Mouse (Mus musculus) myocyte (in vitro differentiated cells): Measurements from ENCODE around the gene Hcrtr2. TPM values are rescaled to one million over a fixed set of nuclear protein-coding genes. Genes with fewer than 3 reads are reported as not detected.

ENCODE experiments used
- H3K27me3 ChIP-seq: one replicate; pipeline ENCODE4 v1.6.1; 2011; ENCODE audit not compliant: control insufficient read depth, insufficient read depth, insufficient read length
- H3K36me3 ChIP-seq: one replicate; pipeline ENCODE4 v1.6.1; 2011; ENCODE audit not compliant: control insufficient read depth, insufficient read depth
- H3K4me2 ChIP-seq: one replicate; pipeline ENCODE4 v1.6.1; 2011; ENCODE audit warnings: low read depth, control low read depth
- H3K4me3 ChIP-seq: one replicate; pipeline ENCODE4 v1.5.1; 2011; ENCODE audit warnings: mild to moderate bottlenecking, control low read depth, moderate library complexity
- H3K79me2 ChIP-seq: one replicate; pipeline ENCODE4 v1.6.1; 2011; ENCODE audit not compliant: control insufficient read depth, insufficient read depth
- H3ac ChIP-seq: one replicate; pipeline ENCODE4 v1.6.1; 2011; ENCODE audit not compliant: control insufficient read depth, insufficient read length
- CEBPB ChIP-seq: IDR thresholded peaks from 2 replicates; pipeline ENCODE4 v1.6.1; 2011; ENCODE audit warnings: mild to moderate bottlenecking, moderate library complexity; ENCODE audit not compliant: poor library complexity, insufficient read depth, severe bottlenecking
- E2F4 ChIP-seq: IDR thresholded peaks from one replicate; pipeline ENCODE4 v1.6.1; 2011; ENCODE audit warnings: mild to moderate bottlenecking, control low read depth, moderate library complexity; ENCODE audit not compliant: insufficient read depth
- MAX ChIP-seq: IDR thresholded peaks from one replicate; pipeline ENCODE4 v1.6.1; 2011; ENCODE audit warnings: low read depth, mild to moderate bottlenecking, control low read depth
- MYOD1 ChIP-seq, 3 experiments: IDR thresholded peaks; one replicate each; pipeline ENCODE4 v1.6.1; 2011; ENCODE audit warnings: control low read depth in 2 of 3, low read depth in 2 of 3, mild to moderate bottlenecking in 2 of 3, moderate library complexity in 1 of 3; ENCODE audit not compliant: insufficient read length in 2 of 3, control insufficient read depth in 1 of 3
- MYOG ChIP-seq, 3 experiments: IDR thresholded peaks; one replicate each; pipeline ENCODE4 v1.6.1; 2011; ENCODE audit warnings: control low read depth in 2 of 3, low read depth in 2 of 3, mild to moderate bottlenecking in 2 of 3; ENCODE audit not compliant: insufficient read length in 2 of 3, control insufficient read depth in 1 of 3, insufficient read depth in 1 of 3
- POLR2A ChIP-seq: IDR thresholded peaks from one replicate; pipeline ENCODE4 v1.6.1; 2011; ENCODE audit warnings: low read depth, mild to moderate bottlenecking, control low read depth, moderate library complexity; ENCODE audit not compliant: insufficient read length
- POLR2AphosphoS2 ChIP-seq: IDR thresholded peaks from one replicate; pipeline ENCODE4 v1.6.1; 2011; ENCODE audit warnings: low read depth, control low read depth; ENCODE audit not compliant: insufficient read length
- REST ChIP-seq: IDR thresholded peaks from one replicate; pipeline ENCODE4 v1.6.1; 2011; ENCODE audit warnings: mild to moderate bottlenecking, control low read depth, moderate library complexity; ENCODE audit not compliant: insufficient read depth, insufficient read length
- SRF ChIP-seq: IDR thresholded peaks from one replicate; pipeline ENCODE4 v1.6.1; 2011; ENCODE audit warnings: low read depth; ENCODE audit not compliant: control insufficient read depth, insufficient read length
- TCF12 ChIP-seq: IDR thresholded peaks from one replicate; pipeline ENCODE4 v1.6.1; 2011; ENCODE audit warnings: mild to moderate bottlenecking, control low read depth; ENCODE audit not compliant: poor library complexity, insufficient read depth, severe bottlenecking
- TCF3 ChIP-seq: IDR thresholded peaks from one replicate; pipeline ENCODE4 v1.6.1; 2011; ENCODE audit warnings: low read depth, control low read depth; ENCODE audit not compliant: insufficient read length
- USF1 ChIP-seq: IDR thresholded peaks from one replicate; pipeline ENCODE4 v1.6.1; 2011; ENCODE audit warnings: low read depth, mild to moderate bottlenecking, control low read depth, moderate library complexity
- polyA plus RNA-seq: library from polyadenylated mRNA; unstranded; fragments of >200 nt; fragmentation: generic; extraction: Trizol; gene quantifications from one replicate; pipeline ENCODE4 v1.2.1, GENCODE M21; 2012; ENCODE audit warnings: missing spikeins

The Hcrtr2 gene
- polyA plus RNA-seq = not detected

DNA sequence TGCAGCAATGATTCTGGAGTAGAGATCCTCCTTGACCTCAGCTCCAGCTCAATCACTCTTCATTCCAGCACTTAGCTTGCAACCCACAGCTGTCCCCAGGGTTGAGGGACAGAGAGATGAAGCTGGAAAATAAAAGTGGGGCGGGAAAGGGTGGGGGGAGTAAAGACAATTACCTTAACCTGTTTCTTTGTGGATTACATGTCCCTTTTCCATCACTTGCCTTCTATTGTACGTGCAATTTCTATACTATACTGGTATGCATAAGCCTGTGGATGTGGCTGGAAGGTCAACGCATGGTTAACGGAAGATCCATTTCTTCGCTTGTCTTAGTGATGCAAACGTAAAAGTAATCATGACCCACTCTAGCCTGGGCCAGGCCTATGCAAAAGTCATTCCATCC is at the start of gene Hcrtr2:
Hcrtr2 (minus strand) TSS at position 101 of the 400 bp plus-strand sequence.
- no peaks in the 10 kb centered on the region for H3K79me2 ChIP-seq
- H3K36me3 ChIP-seq = no peaks in the 10 kb centered on the region
- H3ac ChIP-seq = no peak within 1 kb of the TSS
- H3K27me3 ChIP-seq = peaks cover 9% of the 10 kb centered on the region
- TF ChIP-seq REST = no peak
- H3K4me2 ChIP-seq = no peak within 1 kb of the TSS
- no peak within 1 kb of the TSS for H3K4me3 ChIP-seq

DNA sequence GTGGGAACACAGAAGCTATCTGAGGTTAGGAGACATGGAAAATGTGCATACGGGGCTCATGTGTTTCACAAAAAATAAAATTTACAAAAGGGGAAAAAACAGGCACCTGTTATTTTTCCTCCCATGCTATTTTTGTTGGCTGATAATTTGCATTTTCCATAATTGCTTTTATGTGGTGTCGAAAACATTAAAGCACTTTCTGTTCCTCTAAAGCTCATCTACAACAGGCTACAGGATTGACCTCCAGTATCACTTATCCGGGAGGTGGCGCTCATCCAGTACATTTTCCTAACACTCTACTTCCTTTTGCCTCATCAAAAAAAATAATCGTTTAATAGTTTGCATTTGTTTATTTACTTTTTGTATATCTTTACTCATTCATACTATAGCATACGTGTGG is 41.2 kb upstream of the Hcrtr2 start:
- Histone ChIP-seq H3K36me3 (no peaks in the 10 kb centered on the region), H3ac (no peak overlapping the region), H3K4me2 (no peak overlapping the region), H3K27me3 (no peaks in the 10 kb centered on the region), H3K4me3 (no peak overlapping the region), H3K79me2 (no peaks in the 10 kb centered on the region)
- TF ChIP-seq USF1 = no peak
- no peak for TF ChIP-seq TCF12
- TF ChIP-seq POLR2AphosphoS2 = no peak
- no peak for TF ChIP-seq MAX
- TF ChIP-seq TCF3 = no peak
- TF ChIP-seq MYOD1 (IDR thresholded peaks at IDR 0.05; ENCODE audit: control insufficient read depth in 1 of 3, insufficient read length in 2 of 3, low read depth in 2 of 3) = no peak
- no peak for TF ChIP-seq POLR2A

DNA sequence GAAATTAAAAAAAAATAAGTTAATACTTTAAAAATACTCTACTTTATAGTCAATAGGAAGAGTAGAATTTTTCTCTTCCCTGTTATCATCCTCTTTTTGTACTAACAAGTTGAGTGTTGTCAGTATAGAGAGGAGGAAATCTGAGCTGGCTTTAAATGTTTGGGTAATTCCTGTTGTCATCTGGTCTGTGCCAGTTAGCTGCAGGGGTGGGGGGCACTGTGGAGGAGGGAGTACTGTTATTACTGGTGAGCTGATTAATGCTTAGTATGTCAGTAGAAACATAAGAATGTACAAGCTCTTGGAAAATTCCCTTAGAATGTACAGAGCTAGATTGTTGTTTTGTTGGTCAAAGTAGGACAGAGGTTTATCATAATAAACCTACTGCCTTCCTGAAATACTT is 36.7 kb upstream of the Hcrtr2 start:
- Histone ChIP-seq H3K4me3 (no peak overlapping the region), H3K36me3 (no peaks in the 10 kb centered on the region), H3K4me2 (no peak overlapping the region), H3K79me2 (no peaks in the 10 kb centered on the region), H3ac (no peak overlapping the region), H3K27me3 (no peaks in the 10 kb centered on the region)
- TF ChIP-seq MYOD1 (IDR thresholded peaks at IDR 0.05; ENCODE audit: control insufficient read depth in 1 of 3, insufficient read length in 2 of 3, low read depth in 2 of 3) (no peak), TCF12 (no peak), CEBPB (no peak), E2F4 (no peak), USF1 (no peak), MAX (no peak), POLR2AphosphoS2 (no peak), SRF (no peak)

DNA sequence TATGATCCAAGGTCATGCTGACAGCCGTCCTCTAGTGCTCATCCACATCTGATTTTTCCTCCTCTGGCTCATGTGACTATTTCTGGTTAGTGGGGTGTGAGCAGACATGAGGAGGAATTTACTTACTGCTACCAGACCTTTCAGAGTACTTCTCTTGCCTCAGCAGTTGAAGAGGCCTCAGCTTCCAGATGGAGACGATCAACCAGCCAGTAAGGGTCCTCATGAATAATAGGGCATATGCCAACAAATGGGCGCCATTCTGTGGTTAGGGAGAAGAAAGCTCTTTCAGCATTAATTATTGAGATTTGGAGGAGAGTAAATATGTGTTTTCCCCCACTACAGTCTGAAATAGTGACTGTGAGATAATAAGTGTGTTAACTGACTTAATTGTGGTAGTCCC is 28.7 kb upstream of the Hcrtr2 start:
- H3K79me2 ChIP-seq = no peaks in the 10 kb centered on the region
- H3K4me3 ChIP-seq = no peak overlapping the region
- TF ChIP-seq TCF3 (no peak), USF1 (no peak), MYOD1 (IDR thresholded peaks at IDR 0.05; ENCODE audit: control insufficient read depth in 1 of 3, insufficient read length in 2 of 3, low read depth in 2 of 3) (no peak), CEBPB (no peak), POLR2A (no peak), MYOG (IDR thresholded peaks at IDR 0.05; ENCODE audit: control insufficient read depth in 1 of 3, insufficient read depth in 1 of 3, insufficient read length in 2 of 3, low read depth in 2 of 3) (no peak), POLR2AphosphoS2 (no peak), E2F4 (no peak), MAX (no peak), TCF12 (no peak), REST (no peak), SRF (no peak)
- no peak overlapping the region for H3K4me2 ChIP-seq
- no peak overlapping the region for H3ac ChIP-seq
- no peaks in the 10 kb centered on the region for H3K27me3 ChIP-seq
- no peaks in the 10 kb centered on the region for H3K36me3 ChIP-seq

DNA sequence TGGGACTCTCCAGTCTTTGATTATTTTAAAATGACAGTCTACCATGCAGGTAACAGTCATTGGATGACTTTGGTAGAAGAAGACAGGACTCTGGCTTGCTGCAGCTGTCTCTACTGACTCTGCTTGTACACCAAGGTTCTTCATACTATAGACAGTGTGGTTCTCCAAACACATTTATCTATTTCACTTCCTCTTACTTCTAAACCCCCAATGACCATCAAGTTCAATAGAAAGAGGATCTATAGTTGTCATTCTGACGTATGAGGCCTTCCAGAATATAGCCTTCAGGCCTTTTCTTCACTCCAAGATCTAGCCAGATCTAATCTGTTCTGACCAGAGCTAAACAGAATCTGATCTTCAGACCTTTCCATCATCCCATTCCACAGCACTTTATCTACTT is 23.6 kb upstream of the Hcrtr2 start:
- Histone ChIP-seq H3K27me3 (no peaks in the 10 kb centered on the region), H3K79me2 (no peaks in the 10 kb centered on the region), H3ac (no peak overlapping the region), H3K4me3 (no peak overlapping the region), H3K4me2 (no peak overlapping the region), H3K36me3 (no peaks in the 10 kb centered on the region)
- TF ChIP-seq MYOD1 (IDR thresholded peaks at IDR 0.05; ENCODE audit: control insufficient read depth in 1 of 3, insufficient read length in 2 of 3, low read depth in 2 of 3) (no peak), POLR2AphosphoS2 (no peak), TCF12 (no peak)

DNA sequence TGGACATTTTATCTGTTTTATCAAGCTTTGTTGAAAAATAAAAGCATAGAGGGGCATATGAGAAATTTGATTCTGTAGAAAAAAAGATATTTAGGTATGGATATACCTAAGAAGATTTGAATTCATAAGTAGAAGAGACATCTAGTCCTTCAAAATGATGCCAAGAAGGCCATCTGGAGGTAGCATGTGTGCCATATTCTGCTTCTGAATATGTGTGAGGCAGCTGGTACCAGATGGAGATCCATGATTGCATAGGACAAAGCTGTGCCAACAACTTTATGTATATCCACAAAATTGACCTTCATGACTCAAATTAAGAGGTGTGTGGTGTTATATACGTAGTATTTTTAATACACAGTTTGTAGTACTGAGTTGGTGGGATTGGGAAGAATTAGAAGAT is 7.4 kb upstream of the Hcrtr2 start:
- H3K27me3 ChIP-seq = no peaks in the 10 kb centered on the region
- H3K4me3 ChIP-seq = no peak overlapping the region
- no peak overlapping the region for H3K4me2 ChIP-seq
- no peaks in the 10 kb centered on the region for H3K36me3 ChIP-seq
- no peaks in the 10 kb centered on the region for H3K79me2 ChIP-seq
- TF ChIP-seq MYOD1 (IDR thresholded peaks at IDR 0.05; ENCODE audit: control insufficient read depth in 1 of 3, insufficient read length in 2 of 3, low read depth in 2 of 3) = no peak
- no peak for TF ChIP-seq E2F4
- no peak for TF ChIP-seq REST
- TF ChIP-seq TCF3 = no peak
- TF ChIP-seq POLR2AphosphoS2 = no peak
- no peak for TF ChIP-seq MAX
- TF ChIP-seq CEBPB = no peak
- TF ChIP-seq POLR2A = no peak
- no peak for TF ChIP-seq USF1
- TF ChIP-seq MYOG (IDR thresholded peaks at IDR 0.05; ENCODE audit: control insufficient read depth in 1 of 3, insufficient read depth in 1 of 3, insufficient read length in 2 of 3, low read depth in 2 of 3) = no peak
- no peak for TF ChIP-seq TCF12
- TF ChIP-seq SRF = no peak
- H3ac ChIP-seq = no peak overlapping the region
